ENCODE assay signal across 17 mouse cellular contexts in the genomic region with DNA sequence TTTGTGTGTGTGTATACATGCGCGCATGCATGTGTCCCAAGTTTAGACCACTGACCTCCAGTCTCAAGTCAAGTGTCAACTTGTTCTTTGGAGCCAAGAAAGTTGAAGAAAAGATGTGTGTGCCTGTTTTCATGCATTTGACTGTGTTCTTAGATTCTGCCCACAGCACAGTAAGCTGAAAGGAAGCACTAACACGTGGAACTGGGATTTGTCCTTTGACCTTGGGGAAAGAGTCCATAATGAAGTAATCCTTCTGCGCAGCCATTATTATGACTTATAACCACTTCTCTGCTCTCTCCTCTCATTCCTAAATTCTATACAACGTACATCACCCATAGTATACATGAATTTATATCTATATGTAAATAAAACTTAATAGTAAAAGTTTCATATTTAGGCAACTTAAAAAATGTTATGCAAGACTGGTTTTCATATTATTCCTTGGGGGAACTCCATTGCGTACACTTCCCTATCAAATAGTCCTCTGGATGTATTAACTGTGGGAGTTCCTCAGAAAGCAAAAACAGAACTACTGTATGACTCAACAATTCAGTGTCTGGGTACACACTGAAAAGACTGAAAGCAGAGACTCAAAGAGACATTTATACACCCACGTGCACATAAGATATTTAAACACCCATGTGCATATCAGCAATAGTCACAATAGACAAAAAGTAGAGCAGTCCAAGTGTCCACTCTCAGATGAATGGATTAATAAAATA.
"Had no signal": no experiment of that assay in that cellular context is flagged by ENCODE, and none has a peak within 500 bp of the region (broad histone marks: within the 10 kb centered on the region; RNA-seq: fewer than 3 reads in every experiment).

No protein-coding gene starts in this region.

- H3K4me3 ChIP-seq: layer of hippocampus, adult 2 months; midbrain, embryonic 15.5 days; neural tube, embryonic 13.5 days had no signal

- DNase-seq: kidney, postnatal 25 days; left cerebral cortex, postnatal 4 days; lung, adult 2 months; lung, postnatal 36 days; retina, postnatal 1 day; right cerebral cortex, postnatal 4 days; spleen, adult 18-20 months; thymus, adult 2 months; thymus, postnatal 25 days had no signal

- H3K9me3 ChIP-seq: midbrain, embryonic 15.5 days; neural tube, embryonic 13.5 days had no signal

- ATAC-seq: hindbrain, embryonic 16.5 days; inflammation-experienced regulatory T-cells, adult 6 months; lung, postnatal 0 days; midbrain, embryonic 15.5 days had no signal

- H3K4me1 ChIP-seq: midbrain, embryonic 15.5 days; neural tube, embryonic 13.5 days had no signal

- H3K27ac ChIP-seq: layer of hippocampus, adult 2 months; liver, embryonic 14.5 days; midbrain, embryonic 15.5 days; neural tube, embryonic 13.5 days had no signal

- H3K9ac ChIP-seq: liver, embryonic 14.5 days; midbrain, embryonic 15.5 days; neural tube, embryonic 13.5 days had no signal

- H3K27me3 ChIP-seq: midbrain, embryonic 15.5 days; neural tube, embryonic 13.5 days had no signal

- H3K4me2 ChIP-seq: midbrain, embryonic 11.5 days; midbrain, embryonic 15.5 days; neural tube, embryonic 13.5 days had no signal
